Mouse (Mus musculus) ovary, postnatal 36 days (tissue): Measurements from ENCODE around the gene Best2.

Experiments used
- DNase-seq: peaks from one replicate; pipeline ENCODE4 v3.0.0; 2022; ENCODE audit warnings: low spot score, mixed read lengths

Gene Best2

GRCm38 (mm10) chr8:85021514-85022055 lies 7.3 kb upstream of the Best2 start:
- DNase-seq: no peak

GRCm38 (mm10) chr8:85017209-85017608 lies 2.9 kb upstream of the Best2 start:
- no peak for DNase-seq

DNA sequence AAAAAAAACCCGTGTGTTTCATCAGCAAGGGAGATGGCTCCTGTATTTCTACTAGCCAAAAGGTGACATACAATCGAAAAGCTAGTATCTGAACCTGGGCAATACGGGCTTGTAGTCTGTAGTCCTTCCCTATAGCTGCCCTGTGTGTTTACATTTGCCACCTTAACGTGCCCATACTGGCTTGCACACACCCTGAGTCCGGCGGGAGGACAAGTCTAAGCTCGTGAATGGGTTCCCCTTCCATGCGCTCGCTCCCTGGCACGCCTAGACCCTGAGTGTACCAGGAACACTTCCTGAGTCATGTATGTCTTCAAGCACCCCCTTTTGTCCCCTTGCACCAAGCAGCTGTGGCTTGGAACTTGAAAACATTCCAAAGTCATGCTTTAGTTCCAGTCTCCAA lies 2.4 kb upstream of the Best2 start:
- no peak for DNase-seq

DNA sequence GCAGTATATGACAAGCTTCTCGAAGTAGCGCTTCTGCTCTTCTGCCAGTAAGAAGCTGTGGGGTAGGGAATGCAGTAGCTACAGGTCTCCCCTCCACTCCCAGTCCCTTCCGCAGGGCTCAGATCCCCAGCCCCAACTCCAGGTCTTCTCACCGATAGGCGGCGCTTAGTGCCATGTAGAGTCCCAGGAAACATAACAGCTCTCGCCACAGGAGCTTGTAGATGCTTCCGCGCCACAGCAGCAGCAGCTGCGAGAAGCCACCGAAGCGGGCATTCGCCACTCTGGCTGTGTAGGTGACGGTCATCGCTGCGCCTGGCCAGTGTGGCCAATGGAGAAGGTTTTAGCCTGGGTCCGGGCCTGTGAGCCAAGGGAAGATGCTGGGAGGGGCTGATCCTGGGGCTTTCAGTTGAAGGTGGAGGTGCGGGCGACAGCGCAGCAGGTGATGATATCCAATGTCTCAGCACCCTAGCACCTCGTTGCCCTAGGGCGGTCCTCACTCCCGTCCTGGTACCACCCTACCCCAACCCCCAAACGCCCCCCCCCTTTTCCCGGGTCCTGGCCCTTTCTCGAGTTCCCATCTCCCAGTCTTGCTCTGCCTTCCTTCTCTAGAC lies 996 bp downstream of the Best2 start:
- peak; percentile 62 for DNase-seq

DNA sequence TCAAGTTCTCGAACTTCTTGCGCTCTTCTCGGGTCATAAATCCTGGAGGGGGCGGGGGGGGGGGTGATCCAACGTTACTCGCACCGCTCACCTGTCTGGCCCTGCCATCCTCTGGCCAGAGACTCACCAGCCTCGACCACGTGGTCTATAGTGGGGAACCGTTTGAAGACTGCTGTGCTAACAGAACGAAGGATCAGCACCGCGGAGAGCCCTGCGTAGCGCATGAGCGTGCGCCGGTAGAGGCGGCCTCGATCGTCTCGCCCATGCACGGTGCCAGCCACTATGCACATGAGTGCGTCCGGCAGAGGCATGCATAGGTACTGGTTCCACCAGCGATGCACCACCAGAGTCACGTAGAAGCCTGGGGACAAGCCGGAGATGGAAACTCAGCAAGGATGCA lies 3.1 kb downstream of the Best2 start:
- no peak for DNase-seq

GRCm38 (mm10) chr8:85007686-85008085 lies 6.6 kb downstream of the Best2 start:
- DNase-seq: peak; percentile 36

DNA sequence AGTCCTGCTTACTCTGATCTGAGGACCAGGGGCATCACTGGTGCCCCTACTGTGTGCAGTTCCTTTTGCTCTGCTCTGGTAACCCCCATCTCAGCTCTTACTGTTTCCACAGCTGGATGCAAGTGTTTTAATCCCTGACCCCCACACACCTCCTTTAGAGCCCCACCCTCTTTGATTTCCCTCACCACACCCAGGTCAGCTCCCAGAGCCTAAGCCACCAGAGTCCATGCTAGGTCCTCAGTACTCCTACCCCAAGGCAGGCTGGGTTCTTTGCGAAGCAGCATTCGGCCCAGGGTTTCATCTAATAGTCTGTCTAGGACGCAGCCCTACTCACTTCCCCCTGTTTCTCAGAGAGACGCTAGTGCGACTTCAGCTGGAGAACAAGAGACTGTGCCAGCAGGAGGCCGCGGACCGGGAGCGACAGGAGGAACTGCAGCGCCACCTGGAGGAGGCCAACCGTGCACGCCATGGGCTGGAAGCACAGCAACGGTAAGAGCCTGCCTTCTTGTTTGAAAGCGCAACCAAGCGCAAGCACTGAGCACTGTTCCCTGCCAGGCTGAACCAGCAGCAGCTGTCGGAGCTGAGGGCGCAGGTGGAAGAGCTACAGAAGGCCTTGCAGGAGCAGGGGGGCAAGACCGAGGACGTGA lies 16.6 kb downstream of the Best2 start:
- peak; percentile 86 for DNase-seq

DNA sequence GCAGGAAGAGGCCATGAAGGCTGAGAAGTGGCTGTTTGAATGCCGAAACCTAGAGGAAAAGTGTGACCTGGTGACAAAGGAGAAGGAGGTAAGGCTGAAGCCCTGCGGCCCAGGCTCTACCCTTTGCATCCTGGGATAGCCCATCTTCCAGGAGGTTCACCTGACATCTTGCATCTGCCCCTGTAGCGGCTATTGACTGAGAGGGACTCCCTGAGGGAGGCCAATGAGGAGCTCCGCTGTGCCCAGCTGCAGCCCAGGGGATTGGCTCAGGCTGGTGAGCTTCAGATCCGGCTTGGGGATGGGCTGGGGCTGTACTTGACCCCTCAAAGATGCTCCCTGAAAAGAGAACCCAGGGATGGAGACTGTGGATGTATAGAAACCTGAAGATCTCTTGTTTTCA lies 17.4 kb downstream of the Best2 start:
- no peak for DNase-seq

DNA sequence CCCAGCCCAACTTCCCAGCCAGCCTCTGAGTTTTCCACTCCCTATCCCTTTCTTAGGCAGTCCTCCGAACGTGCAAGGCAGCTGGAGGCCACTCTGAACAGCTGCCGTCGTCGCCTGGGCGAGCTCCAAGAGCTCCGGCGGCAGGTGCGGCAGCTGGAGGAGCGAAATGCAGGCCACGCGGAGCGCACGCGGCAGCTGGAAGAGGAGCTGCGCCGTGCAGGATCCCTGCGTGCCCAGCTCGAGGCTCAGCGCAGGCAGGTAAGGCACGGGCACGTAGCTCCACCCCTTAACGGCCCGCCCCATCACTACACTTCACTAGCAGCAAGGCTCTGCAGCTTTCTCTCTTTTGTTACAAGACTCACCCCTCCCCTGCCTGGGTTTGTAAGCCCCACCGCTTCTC lies 18.7 kb downstream of the Best2 start:
- DNase-seq: no peak

DNA sequence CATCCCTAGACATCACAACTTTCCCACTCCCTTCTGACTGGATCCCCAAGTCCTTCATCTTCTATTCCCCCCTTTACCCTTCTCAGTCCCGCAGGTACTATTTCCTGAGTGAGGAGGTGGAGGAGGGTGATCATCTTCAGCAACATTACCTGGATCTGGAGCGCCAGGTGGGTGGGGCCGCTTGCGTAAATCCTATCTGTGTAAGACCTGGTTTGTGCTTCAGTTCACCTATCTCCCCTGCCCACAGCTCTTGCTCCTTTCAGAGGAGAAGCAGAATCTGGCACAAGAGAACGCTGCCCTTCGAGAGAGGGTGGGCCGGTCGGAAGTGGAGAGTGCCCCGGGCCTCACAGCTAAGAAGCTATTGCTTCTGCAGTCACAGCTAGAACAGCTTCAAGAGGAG lies 20.0 kb downstream of the Best2 start:
- no peak for DNase-seq

- DNase-seq: peak; percentile 55
Measured at GRCm38 (mm10) chr8:84990836-84991235, 23.5 kb downstream of the Best2 start.

DNA sequence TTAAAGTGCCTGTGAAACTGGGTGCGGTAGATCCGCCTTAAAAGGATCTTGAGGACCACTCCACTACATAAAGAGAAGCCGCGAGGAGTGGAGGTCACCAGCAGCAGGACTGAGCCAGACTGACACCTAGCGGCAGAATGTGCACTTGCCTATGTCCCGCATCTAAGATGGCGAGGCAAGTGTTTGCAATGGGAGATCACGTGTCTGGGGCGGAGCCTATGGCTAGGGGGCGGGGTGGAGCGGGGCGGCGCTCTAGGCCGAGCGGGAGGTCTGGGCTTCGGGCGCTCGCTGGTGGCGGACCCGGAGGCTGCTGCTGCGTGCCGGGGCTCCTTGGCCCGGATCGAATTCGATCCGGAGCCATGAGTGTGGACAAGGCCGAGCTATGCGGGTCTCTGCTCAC lies 24.0 kb downstream of the Best2 start, which contains the start of gene Hook2:
TSS of gene Hook2 (plus strand) at position 255 of the 400 bp plus-strand sequence.
- peak; percentile 95 for DNase-seq

DNA sequence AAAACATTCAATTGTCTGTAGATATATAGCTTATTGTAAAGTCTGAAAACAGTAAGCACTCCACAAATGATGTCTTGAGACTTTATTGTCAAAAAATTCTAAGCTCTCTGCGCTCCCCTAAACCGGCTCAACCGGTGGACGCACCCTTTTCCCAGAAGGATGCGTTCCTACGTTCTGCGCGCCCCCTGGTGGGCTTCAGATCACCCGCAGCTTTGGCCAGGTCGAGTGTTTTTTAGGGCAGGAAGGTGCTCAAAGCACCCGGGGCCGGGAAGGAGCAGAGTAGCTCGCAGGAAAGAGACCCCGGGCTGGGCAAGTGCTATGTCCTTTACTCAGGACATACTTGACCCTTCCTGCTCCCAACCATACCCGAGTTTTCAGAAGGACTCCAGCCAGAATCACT lies 24.5 kb downstream of the Best2 start:
- peak; percentile 91 for DNase-seq

DNA sequence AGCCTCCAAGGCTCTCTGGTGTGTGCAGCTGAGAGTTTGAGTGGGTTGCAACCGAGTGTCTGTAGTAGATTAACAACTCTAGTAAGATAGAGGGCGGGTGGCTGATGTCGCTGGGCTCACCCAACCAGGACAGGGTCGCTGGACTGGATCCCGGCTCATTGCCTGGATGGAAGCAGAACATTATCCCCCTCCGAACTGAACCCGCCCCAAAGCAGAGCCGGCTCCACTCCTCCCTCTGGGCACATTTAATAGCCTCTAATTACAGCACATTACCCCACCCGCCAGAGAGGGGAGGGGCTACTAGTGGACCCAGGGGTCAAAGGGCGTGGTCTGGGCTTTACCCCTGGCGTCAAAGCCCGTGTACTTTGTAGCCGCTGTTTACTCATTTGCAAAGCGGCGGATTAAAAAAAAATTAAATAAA lies 25.0 kb downstream of the Best2 start:
- DNase-seq: no peak

- no peak for DNase-seq
Measured at GRCm38 (mm10) chr8:84987903-84988302, 26.4 kb downstream of the Best2 start.

DNA sequence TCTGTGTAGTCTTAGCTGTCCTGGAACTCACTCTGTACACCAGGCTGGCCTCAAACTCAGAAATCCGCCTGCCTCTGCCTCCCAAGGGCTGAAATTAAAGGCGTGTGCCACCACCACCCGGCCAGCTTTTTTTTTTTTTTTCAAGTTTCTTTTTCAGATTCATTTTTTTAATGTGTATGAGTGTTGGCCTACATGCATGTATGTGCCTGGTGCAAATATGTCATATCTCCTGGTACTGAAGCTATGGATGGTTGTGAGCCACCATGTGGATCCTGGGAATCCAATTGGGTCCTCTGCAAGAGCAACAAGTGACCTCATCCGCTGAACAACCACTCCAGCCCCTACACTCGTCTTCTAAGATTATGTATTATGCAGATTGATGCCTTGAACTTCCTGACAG lies 26.9 kb downstream of the Best2 start:
- no peak for DNase-seq

- DNase-seq: no peak
Measured at GRCm38 (mm10) chr8:84986379-84986945, 27.9 kb downstream of the Best2 start.

DNA sequence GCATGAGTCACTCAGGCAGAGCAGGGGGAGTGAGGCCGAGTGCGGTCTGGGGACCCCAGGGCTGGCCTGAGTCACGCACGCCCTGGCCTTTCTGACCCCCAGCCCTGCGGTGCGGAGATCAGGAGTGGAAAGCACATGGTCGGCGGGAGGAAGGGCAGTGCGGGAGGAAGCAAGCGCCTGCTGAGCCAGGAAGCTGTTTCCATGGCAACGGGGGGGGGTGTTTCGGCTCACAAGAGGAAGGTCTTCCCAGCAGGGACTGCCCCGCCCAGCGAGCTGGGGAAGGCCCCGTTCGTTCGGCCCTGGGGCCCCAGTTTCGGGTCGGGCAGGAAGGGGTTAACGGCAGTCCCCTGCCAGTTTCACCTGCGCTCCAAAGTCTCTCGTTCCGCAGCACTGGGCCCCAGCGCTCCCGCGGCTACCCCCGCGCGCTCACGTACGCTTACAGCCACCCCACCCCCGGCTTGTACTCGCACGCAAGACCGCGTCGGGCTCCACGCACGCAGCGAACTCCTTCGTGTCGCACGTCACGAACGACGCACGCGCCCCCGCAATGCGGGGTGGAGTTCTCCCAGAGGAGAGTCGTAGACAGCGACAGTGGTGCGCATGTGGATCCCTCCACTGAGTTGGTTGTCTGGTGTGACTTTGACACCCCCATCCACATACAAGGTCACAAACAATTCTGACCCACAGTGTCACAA lies 28.5 kb downstream of the Best2 start:
- DNase-seq: peak; percentile 84

GRCm38 (mm10) chr8:84985049-84985683 lies 29.2 kb downstream of the Best2 start:
- no peak for DNase-seq

DNA sequence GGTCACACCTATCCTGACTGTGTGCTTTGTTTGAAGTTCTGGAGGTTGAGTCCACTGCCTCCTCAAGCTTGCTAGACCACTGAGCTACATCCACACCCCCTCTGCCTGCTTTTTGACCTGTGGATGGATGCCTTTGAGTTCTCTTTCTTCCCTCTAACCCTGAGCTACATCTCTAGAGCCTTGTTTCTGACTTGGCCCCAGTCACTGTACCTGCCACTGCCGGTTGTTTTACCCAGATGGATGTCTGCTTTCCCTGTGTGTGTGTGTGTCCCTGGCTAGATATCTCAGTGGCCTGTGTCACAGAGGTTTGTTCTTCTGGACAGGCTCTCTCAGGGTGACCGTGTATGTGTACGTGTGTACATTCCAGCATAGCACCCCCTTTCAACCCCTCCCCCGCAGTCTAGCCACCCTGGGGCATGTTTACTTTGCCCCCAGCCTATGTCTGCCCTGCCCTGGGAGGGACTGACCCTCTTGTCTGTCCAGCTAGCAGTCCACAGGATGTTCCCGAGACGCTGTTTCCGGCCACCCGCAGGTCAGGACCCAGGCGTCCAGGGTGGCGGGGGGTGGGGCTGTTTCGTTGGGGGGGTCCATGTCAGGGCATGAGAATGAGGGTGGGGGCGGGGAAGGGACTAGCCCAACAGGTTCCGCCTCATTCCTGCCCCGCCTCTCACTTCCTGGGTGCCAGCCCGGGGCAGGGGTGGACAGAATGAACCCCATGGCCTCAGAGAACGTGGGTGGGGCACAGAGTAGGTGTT lies 29.9 kb downstream of the Best2 start:
- no peak for DNase-seq

DNA sequence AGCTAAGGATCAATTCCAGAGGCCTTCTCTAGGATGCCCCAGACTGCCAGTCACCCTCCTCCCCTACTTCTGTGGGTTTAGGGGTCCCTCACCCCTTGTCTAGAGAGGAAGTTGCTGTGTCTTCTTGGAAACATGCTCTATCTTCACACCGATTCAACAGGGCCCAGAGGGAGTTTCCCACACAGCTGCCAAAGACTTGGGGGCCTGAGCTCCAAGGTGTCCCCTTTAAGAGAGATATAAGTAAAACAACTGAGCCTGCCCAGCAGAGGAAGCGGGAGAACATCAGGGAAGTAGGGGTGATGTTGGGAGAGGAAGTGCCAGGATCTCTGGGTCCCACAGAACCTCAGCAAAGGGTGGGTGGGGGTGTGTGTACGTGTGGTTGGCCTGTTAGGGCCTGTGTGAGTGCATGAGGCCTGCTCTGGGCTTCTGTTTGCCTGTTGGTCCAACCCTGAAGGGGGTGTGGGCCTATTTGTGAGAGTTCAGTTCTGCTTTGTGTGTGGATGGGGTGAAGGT lies 31.8 kb downstream of the Best2 start:
- DNase-seq: no peak
